22 mouse cellular contexts compared by ENCODE assay signal in the genomic region with DNA sequence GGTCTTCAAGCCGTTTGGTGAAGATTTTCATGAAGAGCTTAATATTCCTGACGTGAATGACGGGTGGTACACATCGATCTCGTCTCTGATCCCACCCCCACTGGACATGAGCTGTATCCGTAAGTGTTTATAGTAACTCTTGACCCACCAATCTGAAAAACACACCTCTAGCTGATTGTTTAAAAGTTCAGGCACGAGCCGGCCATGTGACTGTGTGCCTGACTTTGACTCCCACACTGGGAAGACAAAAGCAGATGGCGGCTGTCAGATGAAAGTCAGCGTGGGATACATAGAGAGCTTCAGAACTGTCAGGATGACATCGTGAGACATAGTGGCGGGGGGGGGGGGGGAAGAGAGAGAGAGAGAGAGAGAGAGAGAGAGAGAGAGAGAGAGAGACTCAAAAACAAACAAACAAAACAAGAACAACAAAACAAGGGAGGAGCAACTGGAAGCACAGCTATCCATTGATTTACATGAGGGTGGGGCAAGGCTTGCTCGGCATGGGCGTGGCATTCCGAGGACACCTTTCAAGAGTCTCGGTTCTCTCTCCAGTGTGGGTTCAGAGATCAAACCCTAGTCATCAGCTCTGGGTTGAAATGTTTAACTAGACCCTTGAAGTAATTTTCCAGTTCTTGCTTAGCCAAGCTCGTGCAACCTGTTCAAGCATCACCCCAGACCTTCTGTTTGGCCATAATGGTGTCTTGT. TPM values are rescaled to one million over a fixed set of nuclear protein-coding genes. Genes with fewer than 3 reads are reported as not detected.
DNase-seq lines count a peak whose midpoint lies in the region; TF ChIP-seq lines count a peak whose summit lies in the region.
"Had no signal": no experiment of that assay in that cellular context is flagged by ENCODE, and none has a peak within 500 bp of the region (broad histone marks: within the 10 kb centered on the region; RNA-seq: fewer than 3 reads in every experiment).

No protein-coding gene starts in this region.

- no peak for TF ChIP-seq POLR2A in small intestine, adult 2 months (IDR thresholded peaks at IDR 0.05; ENCODE audit: low read depth, low read length)

- no peak overlapping the region for H3K27ac ChIP-seq in heart, embryonic 10.5 days
- H3K27ac ChIP-seq in small intestine, adult 2 months (ENCODE audit: insufficient read depth, low read depth, low read length): peak overlapping the region; percentile 35; the same call in 1 of the 2 replicates
- H3K27ac ChIP-seq: embryonic facial prominence, embryonic 10.5 days; forebrain, embryonic 15.5 days; heart, embryonic 13.5 days; hindbrain, embryonic 12.5 days; left cerebral cortex, adult 2 months; liver, embryonic 13.5 days; midbrain, embryonic 15.5 days had no signal

- no peak overlapping the region for H3K4me3 ChIP-seq in heart, embryonic 10.5 days
- H3K4me3 ChIP-seq in small intestine, adult 2 months (ENCODE audit: low read depth, low read length): no peak overlapping the region
- H3K4me3 ChIP-seq: embryonic facial prominence, embryonic 10.5 days; forebrain, embryonic 15.5 days; heart, embryonic 13.5 days; hindbrain, embryonic 12.5 days; left cerebral cortex, adult 2 months; liver, embryonic 13.5 days; midbrain, embryonic 15.5 days; myocyte had no signal

- TF ChIP-seq CTCF in small intestine, adult 2 months (IDR thresholded peaks at IDR 0.05; ENCODE audit: extremely low read depth, insufficient read length, insufficient replicate concordance, low read depth, low read length): no peak

- H3K4me1 ChIP-seq in heart, embryonic 10.5 days: no peaks in the 10 kb centered on the region
- peaks cover 5% of the 10 kb centered on the region; the same call in 1 of the 2 replicates for H3K4me1 ChIP-seq in small intestine, adult 2 months (ENCODE audit: control insufficient read depth, insufficient read depth, insufficient read length, low read length)
- H3K4me1 ChIP-seq: forebrain, embryonic 15.5 days; hindbrain, embryonic 12.5 days; liver, embryonic 13.5 days; midbrain, embryonic 15.5 days had no signal

- intact Hi-C loops in heart, postnatal 14 days (cut with DNase I): no loop called here

- no peaks in the 10 kb centered on the region for H3K36me3 ChIP-seq in heart, embryonic 10.5 days
- no peaks in the 10 kb centered on the region for H3K36me3 ChIP-seq in small intestine, adult 2 months (ENCODE audit: control insufficient read depth, insufficient read depth, low read length)
- H3K36me3 ChIP-seq: embryonic facial prominence, embryonic 10.5 days; forebrain, embryonic 15.5 days; heart, embryonic 13.5 days; hindbrain, embryonic 12.5 days; liver, embryonic 13.5 days; midbrain, embryonic 15.5 days had no signal

- no peaks in the 10 kb centered on the region for H3K9me3 ChIP-seq in heart, embryonic 10.5 days
- H3K9me3 ChIP-seq: embryonic facial prominence, embryonic 10.5 days; forebrain, embryonic 15.5 days; heart, embryonic 13.5 days; hindbrain, embryonic 12.5 days; liver, embryonic 13.5 days; midbrain, embryonic 15.5 days had no signal

- DNase-seq in heart, embryonic 10.5 days (ENCODE audit: low spot score): peak; percentile 55
- no peak for DNase-seq in heart, postnatal 14 days
- DNase-seq in layer of hippocampus, adult 9-11 months: peak; percentile 21
- no peak for DNase-seq in layer of hippocampus, postnatal 14 days (ENCODE audit: low spot score in 2 of 2)
- DNase-seq in ZHBTc4 (ENCODE audit: low read depth, low spot score): peak; percentile 90
- DNase-seq in lung, postnatal 10 days: no peak
- DNase-seq in natural killer cell, adult 2 months (ENCODE audit: low spot score in 2 of 2): no peak
- DNase-seq: adrenal gland, postnatal 25 days; cerebellum, postnatal 10 days; gastrocnemius, postnatal 10 days; liver, embryonic 13.5 days; lung, adult 2 months had no signal

- H3K27me3 ChIP-seq in heart, embryonic 10.5 days (ENCODE audit: insufficient read depth, poor library complexity, severe bottlenecking): no peaks in the 10 kb centered on the region
- no peaks in the 10 kb centered on the region for H3K27me3 ChIP-seq in small intestine, adult 2 months (ENCODE audit: control insufficient read depth, insufficient read depth, low read length)
- H3K27me3 ChIP-seq: forebrain, embryonic 15.5 days; heart, embryonic 13.5 days; hindbrain, embryonic 12.5 days; liver, embryonic 13.5 days; midbrain, embryonic 15.5 days had no signal

- 79% methylated on average over 16 of the region's 17 CpGs for WGBS in heart, embryonic 10.5 days
- WGBS in small intestine, adult 2 months: 74% methylated on average over 17 of the region's 17 CpGs

RNA-seq across cellular contexts. Expression of gene Pawr, which starts 32.9 kb away (rescaled TPM):
- polyA plus RNA-seq in heart, embryonic 10.5 days (2016; fragmentation: Nextera tagmentation; extraction: Ambion mirVana): 17.7 and 28.3 TPM in 2 replicates
- 1 to 10 TPM; 3.1 to 3.4 TPM for total RNA-seq in heart, postnatal 14 days (2021)
- total RNA-seq in layer of hippocampus, postnatal 14 days (2021): 1 to 10 TPM; 2.4 to 3.5 TPM
- polyA plus RNA-seq in small intestine, adult 2 months (2012; rRNA removed): 11.9 and 31.8 TPM in 2 replicates
- total RNA-seq: granulocyte monocyte progenitor cell, adult 5-6 weeks; megakaryocyte-erythroid progenitor cell, adult 5-6 weeks had no signal

Comparison
In these comparisons a context has a peak if more than half of its experiments do, and no peak if none do; other contexts are left out.
1. DNase-seq: peak in heart, embryonic 10.5 days (single experiment), layer of hippocampus, adult 9-11 months (single experiment) and ZHBTc4 (single experiment); none in heart, postnatal 14 days (0 of 2), layer of hippocampus, postnatal 14 days (0 of 2), lung, postnatal 10 days (single experiment) and natural killer cell, adult 2 months (0 of 2).